Mouse (Mus musculus) left cerebral cortex, postnatal 4 days (tissue): ENCODE measurements around the gene Stk24. TPM values are rescaled to one million over a fixed set of nuclear protein-coding genes. Genes with fewer than 3 reads are reported as not detected.

ENCODE experiments used
- total RNA-seq, 2 experiments: library from RNA; stranded (reverse); gene quantifications; 2 replicates each; pipeline ENCODE4 v1.2.3; 2021

The Stk24 gene
- total RNA-seq, 2 experiments from 2014 or later = 45.9 to 52.1 TPM

Other genes starting within 250 kb of the Stk24 start
- gene Slc15a1, start 125.2 kb upstream of the Stk24 start, total RNA-seq = under 1 TPM in 1 of 2 experiments, not detected in 1; 0.28 TPM